Mouse (Mus musculus) small intestine, adult 2 months (tissue): ENCODE results near the gene Mbd6. TPM values are rescaled to one million over a fixed set of nuclear protein-coding genes. Genes with fewer than 3 reads are reported as not detected.

ENCODE experiments used
- H3K27ac ChIP-seq: fragments of 200-500 bp; 2 replicates; pipeline ENCODE4 v1.5.1; 2012; ENCODE audit warnings: low read depth, low read length, control low read depth, inconsistent platforms; ENCODE audit not compliant: insufficient read depth
- H3K27me3 ChIP-seq: fragments of 200-500 bp; 2 replicates; pipeline ENCODE4 v1.6.1; 2012; ENCODE audit warnings: mild to moderate bottlenecking, moderate library complexity, low read length, inconsistent platforms; ENCODE audit not compliant: control insufficient read depth, insufficient read depth
- H3K36me3 ChIP-seq: fragments of 200-500 bp; 2 replicates; pipeline ENCODE4 v1.6.1; 2012; ENCODE audit warnings: mild to moderate bottlenecking, low read length, control low read depth, inconsistent platforms; ENCODE audit not compliant: control insufficient read depth, insufficient read depth
- H3K4me1 ChIP-seq: fragments of 200-500 bp; 2 replicates; pipeline ENCODE4 v1.6.1; 2012; ENCODE audit warnings: low read length, inconsistent platforms, mixed read lengths; ENCODE audit not compliant: control insufficient read depth, insufficient read depth, insufficient read length
- H3K4me3 ChIP-seq: fragments of 200-500 bp; 2 replicates; pipeline ENCODE4 v1.5.1; 2012; ENCODE audit warnings: low read depth, mild to moderate bottlenecking, control low read depth, inconsistent platforms, low read length, moderate library complexity
- CTCF ChIP-seq: fragments of 200-500 bp; IDR thresholded peaks from 2 replicates; pipeline ENCODE4 v1.5.1; 2012; ENCODE audit warnings: low read depth, mild to moderate bottlenecking, control low read depth, inconsistent platforms, low read length, moderate library complexity, mixed read lengths; ENCODE audit not compliant: insufficient replicate concordance, insufficient read length; ENCODE audit errors: extremely low read depth
- POLR2A ChIP-seq: fragments of 200-500 bp; IDR thresholded peaks from 2 replicates; pipeline ENCODE4 v1.6.1; 2012; ENCODE audit warnings: low read depth, mild to moderate bottlenecking, control low read depth, inconsistent platforms, low read length, moderate library complexity
- WGBS: fragments of 180-500 bp; shearing (Covaris S2); methylation state at CpG from one replicate; pipeline ENCODE4 v1.1.7; 2018; 5-methylcytosine and 5-hydroxymethylcytosine counted together
- polyA plus RNA-seq: library from polyadenylated mRNA; depleted of rRNA; stranded (reverse); fragments of >200 nt; gene quantifications from 2 replicates; pipeline ENCODE4 v1.2.3, GENCODE M21; 2012

The Mbd6 gene
- polyA plus RNA-seq, 1 experiment, result 76.2 TPM

DNA sequence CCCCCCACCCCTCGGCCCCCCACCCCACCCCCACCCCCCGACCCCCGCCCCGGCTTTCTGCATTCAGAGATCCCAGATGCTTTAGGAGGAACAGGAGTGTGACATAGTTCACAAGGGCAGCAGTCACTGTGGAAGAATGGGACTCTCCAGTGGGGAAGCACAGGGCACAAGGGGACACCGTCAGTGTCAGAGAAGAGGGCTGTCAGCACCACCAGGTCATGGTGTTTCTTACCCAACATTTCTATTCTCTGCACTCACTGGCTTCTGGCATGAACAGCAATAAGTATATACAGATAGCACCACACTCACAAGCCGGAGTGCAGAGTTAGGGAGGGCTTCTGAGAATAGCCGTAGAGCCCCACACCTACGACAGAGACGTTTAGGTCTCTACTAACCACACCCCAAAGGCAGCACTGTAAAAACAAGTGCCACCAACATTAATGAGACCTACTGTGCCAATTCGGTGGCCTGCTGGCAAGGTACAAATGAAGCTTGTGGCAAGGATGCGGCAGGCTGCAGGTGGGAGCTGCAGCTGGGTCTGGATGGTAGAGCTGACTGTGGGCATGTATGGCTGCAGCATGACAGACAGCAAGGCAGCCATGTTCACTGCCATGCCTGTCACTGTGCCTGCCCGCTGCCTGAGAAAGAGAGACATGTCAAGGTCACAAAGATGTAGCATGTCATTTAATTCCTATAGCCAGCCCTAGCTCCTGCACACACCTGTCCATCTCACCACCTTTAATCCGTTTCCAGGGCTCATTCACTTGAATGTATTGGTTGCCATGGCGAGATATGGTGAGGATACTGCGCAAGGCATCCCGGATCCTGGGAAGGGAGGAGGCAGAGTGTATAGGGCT lies 8.4 kb upstream of the Mbd6 start:
- no peak for TF ChIP-seq CTCF
- TF ChIP-seq POLR2A, result no peak
- Histone ChIP-seq H3K36me3 (peaks cover 69% of the 10 kb centered on the region), H3K4me3 (no peak overlapping the region), H3K27me3 (no peaks in the 10 kb centered on the region), H3K4me1 (peaks cover 5% of the 10 kb centered on the region), H3K27ac (no peak overlapping the region)
- 85% methylated on average over 16 of the region's 16 CpGs for WGBS

DNA sequence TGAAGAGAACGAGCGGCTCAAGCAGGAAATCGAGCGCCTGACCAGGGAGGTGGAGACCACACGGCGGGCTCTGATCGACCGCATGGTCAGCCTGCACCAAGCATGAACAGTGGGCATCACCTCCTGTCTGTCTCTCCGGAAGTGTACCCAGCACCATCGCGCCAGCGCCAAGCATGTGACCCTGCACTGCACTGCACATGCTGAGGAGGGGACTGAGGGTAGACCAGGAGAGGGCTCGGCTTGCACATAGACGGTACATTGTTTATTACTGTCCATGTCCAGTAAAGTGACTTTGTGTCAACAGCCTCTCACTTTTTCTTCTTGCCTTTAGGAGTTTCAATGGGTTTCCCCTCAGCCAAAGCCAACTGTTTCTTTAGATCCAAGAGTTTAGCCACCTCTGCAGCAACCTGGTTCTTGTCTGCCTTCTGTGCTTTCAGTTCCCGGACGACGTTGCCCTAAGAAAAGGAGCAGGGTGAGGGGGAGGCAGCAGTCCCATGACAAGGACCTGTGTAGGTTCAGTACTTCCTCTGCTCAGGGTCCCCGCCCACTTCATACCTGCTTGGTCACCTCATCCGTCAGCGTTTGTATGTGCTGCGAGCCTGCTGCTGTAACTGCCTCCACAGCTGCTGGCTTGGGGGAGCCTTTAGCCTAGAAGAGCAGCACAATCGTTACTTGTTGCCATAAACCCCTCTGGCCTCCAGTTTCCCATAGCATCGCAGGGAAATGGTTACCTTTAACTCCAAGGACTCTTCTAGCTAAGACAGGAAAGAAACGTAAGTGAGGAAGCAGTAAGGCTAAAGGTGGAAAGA lies 7.4 kb upstream of the Mbd6 start:
- Histone ChIP-seq H3K27ac (no peak overlapping the region), H3K4me1 (peaks cover 8% of the 10 kb centered on the region), H3K4me3 (no peak overlapping the region), H3K36me3 (peaks cover 62% of the 10 kb centered on the region), H3K27me3 (no peaks in the 10 kb centered on the region)
- TF ChIP-seq POLR2A, result no peak
- TF ChIP-seq CTCF, result no peak
- 87% methylated on average over 24 of the region's 24 CpGs for whole genome bisulfite sequencing

DNA sequence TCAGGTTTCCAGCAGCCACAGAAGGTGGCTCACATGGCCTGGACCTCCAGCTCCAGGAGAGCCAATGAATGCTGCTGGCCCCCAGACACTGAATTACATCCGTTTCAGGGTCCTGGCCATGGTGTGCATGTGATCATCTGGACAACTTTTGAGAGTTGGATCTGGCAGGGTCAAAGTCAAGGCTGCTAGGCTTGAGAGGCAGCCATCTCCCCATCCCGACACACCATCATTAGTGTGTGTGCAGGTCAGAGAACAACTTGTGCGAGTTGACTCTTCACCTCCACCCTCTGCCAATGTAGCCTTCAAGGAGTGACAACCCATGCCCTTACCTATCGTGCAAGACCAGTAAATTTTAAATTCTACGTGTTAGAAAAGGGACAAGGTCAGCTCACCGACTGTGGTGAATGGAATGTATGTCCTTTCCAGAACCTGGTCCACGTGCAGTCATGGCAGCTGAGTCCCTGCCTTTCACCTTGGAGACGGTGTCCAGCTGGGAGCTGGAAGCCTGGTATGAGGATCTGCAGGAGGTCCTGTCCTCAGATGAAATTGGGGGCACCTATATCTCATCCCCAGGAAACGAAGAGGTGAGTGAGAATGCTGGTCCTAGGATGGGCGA lies 6.2 kb upstream of the Mbd6 start:
- Histone ChIP-seq H3K27me3 (no peaks in the 10 kb centered on the region), H3K4me1 (peaks cover 8% of the 10 kb centered on the region), H3K27ac (no peak overlapping the region), H3K36me3 (peaks cover 56% of the 10 kb centered on the region), H3K4me3 (no peak overlapping the region)
- no peak for TF ChIP-seq POLR2A
- TF ChIP-seq CTCF, result no peak
- 85% methylated on average over 10 of the region's 10 CpGs for WGBS

DNA sequence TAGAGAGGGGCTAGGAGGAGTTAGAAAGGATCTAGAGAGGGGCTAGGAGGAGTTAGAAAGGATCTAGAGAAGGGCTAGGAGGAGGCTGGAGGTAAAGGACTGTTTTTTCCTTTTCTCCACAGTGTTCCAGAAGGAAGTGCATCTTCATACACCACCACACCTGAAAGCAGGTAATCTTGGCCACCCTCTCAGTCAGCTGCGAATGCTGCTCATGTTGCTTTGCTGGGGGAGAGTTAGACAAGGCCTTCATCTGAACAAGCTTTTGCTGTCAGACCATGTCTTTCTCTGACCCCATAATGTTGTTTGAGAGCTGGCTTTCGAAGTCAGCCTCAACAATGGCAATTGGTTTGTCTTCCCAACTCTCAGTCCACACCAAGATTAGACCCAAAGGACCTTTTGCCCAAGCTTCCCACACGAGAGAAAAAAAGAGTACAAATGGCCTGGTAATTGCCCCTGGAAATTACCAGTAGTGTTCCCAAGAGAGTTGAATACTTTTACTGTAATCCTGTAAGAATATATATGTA lies 4.8 kb upstream of the Mbd6 start:
- Histone ChIP-seq H3K36me3 (peaks cover 44% of the 10 kb centered on the region), H3K4me3 (no peak overlapping the region), H3K4me1 (peaks cover 13% of the 10 kb centered on the region), H3K27me3 (no peaks in the 10 kb centered on the region), H3K27ac (0 out of 2 replicates have a peak overlapping the region, but pooled peaks have one; percentile 10)
- WGBS, result 79% methylated on average over 3 of the region's 3 CpGs
- no peak for TF ChIP-seq POLR2A
- no peak for TF ChIP-seq CTCF

DNA sequence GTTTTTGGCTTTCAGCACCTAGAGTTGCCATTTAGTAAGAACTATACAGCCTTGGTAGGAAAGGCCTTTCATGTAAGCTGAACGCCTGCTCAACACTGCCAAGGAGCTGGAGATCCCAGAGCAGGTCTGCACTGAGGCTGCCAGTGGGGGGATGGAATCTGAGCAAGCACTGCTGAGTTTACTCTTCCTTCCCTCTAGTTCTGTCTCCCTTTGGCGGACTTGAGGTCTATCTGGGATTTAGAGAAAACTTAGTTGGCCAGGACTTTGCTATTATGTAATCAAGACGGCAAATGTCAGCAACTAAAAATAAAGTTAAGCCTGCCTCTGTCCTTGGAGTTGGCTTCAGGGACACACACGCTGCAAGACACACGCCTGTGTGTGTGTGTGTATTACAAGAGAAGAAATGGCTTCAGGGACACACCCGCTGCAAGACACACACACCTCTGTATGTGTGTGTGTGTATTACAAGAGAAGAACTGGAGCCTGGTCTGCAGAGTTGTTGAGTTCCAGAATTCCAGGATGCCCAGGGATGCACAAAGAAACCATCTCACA lies 4.2 kb upstream of the Mbd6 start:
- TF ChIP-seq POLR2A (no peak), CTCF (no peak)
- Histone ChIP-seq H3K4me1 (peaks cover 13% of the 10 kb centered on the region), H3K27ac (peak overlapping the region; percentile 10; the same call in 1 of the 2 replicates), H3K27me3 (no peaks in the 10 kb centered on the region), H3K36me3 (peaks cover 44% of the 10 kb centered on the region), H3K4me3 (no peak overlapping the region)
- 72% methylated on average over 6 of the region's 6 CpGs for WGBS

DNA sequence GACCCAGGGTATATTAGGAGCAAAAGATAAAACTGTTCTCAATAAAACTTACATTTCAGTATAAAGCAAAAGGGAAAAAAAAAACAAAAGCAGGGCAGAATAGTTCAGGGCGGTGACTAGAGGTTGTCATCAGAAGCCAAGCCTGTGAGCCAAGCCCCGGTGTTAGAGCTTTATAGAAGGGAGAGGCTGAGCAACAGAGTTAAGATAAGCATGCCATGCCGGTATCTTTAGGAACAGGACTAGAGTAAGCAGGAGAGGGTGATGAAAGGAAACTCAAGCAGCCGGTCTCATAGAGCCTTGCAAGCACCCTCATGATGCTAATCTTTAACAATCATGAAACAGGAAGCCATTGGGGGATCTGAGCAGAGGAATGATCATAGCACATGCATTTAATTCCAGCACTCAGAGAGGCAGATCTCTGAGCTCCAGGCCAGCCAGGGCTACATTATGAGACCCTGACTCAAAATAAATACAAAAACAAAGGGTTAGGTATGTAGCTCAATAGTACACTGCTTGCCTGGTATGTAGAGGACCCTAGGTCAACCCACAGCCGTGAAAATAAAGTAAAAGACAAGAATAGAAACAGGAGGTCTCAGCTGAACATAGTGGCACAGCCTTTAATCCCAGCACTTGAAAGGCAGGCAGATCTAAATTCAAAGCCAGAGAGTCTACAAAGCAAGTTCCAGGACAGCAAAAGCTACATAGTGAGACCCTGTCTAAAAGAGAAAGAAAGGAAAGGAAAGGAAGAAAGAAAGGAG lies 3.2 kb upstream of the Mbd6 start:
- 9% methylated on average over 5 of the region's 5 CpGs for WGBS
- Histone ChIP-seq H3K36me3 (peaks cover 37% of the 10 kb centered on the region), H3K27me3 (no peaks in the 10 kb centered on the region), H3K27ac (no peak overlapping the region; the same call in 1 of the 2 replicates), H3K4me3 (no peak overlapping the region), H3K4me1 (peaks cover 21% of the 10 kb centered on the region)
- TF ChIP-seq POLR2A (no peak), CTCF (no peak)
